Mouse (Mus musculus) lung, embryonic 14.5 days (tissue): ENCODE measurements around the gene Zfp704. TPM values are rescaled to one million over a fixed set of nuclear protein-coding genes. Genes with fewer than 3 reads are reported as not detected.
A peak's percentile ranks its signal among the peaks of the same experiment; 100 is the strongest.
"Not testable (repeated sequence)": the region's sequence is repeated elsewhere in the genome, so short reads cannot be mapped to it uniquely, and the experiment has no call there.

ENCODE experiments used
- ATAC-seq: fragments of 200-750 bp; cut with Nextera tagmentation; 2 replicates; pipeline ENCODE4 v1.8.0; 2017; ENCODE audit warnings: mild to moderate bottlenecking, moderate TSS enrichment, moderate library complexity; ENCODE audit not compliant: insufficient read depth
- DNase-seq: peaks from one replicate; pipeline ENCODE4 v3.0.0-alpha.2; 2015
- H3K27ac ChIP-seq: fragments of 300-500 bp; sonication (generic); 2 replicates; pipeline ENCODE4 v1.5.1; 2014; ENCODE audit warnings: low read depth, mild to moderate bottlenecking, moderate library complexity
- H3K27me3 ChIP-seq: fragments of 300-500 bp; sonication (generic); 2 replicates; pipeline ENCODE4 v1.6.1; 2014; ENCODE audit warnings: low read length, control low read depth; ENCODE audit not compliant: insufficient read depth
- H3K36me3 ChIP-seq: fragments of 300-500 bp; sonication (generic); 2 replicates; pipeline ENCODE4 v1.6.1; 2014; ENCODE audit warnings: control low read depth; ENCODE audit not compliant: insufficient read depth
- H3K4me1 ChIP-seq: fragments of 300-500 bp; sonication (generic); 2 replicates; pipeline ENCODE4 v1.6.1; 2014; ENCODE audit warnings: antibody characterized with exemption, control low read depth; ENCODE audit not compliant: insufficient read depth
- H3K4me2 ChIP-seq: fragments of 300-500 bp; sonication (generic); 2 replicates; pipeline ENCODE4 v1.6.1; 2014; ENCODE audit warnings: mild to moderate bottlenecking
- H3K4me3 ChIP-seq: fragments of 300-500 bp; sonication (generic); 2 replicates; pipeline ENCODE4 v1.5.1; 2014; ENCODE audit warnings: low read depth, low read length
- H3K9ac ChIP-seq: fragments of 300-500 bp; sonication (generic); 2 replicates; pipeline ENCODE4 v1.6.1; 2014
- H3K9me3 ChIP-seq: fragments of 300-500 bp; sonication (generic); 2 replicates; pipeline ENCODE4 v1.6.1; 2016; ENCODE audit warnings: low read depth, low read length, control low read depth
- CTCF ChIP-seq: IDR thresholded peaks from 2 replicates; pipeline ENCODE4 v1.5.1; 2016; ENCODE audit warnings: antibody characterized with exemption, low read depth
- WGBS: fragments of 180-500 bp; shearing (Covaris S2); extraction: QIAGEN DNeasy Blood & Tissue Kit; methylation state at CpG from one replicate; pipeline ENCODE4 v1.1.7; 2014; 5-methylcytosine and 5-hydroxymethylcytosine counted together
- polyA plus RNA-seq: library from polyadenylated mRNA; unstranded; fragments of >200 nt; fragmentation: Nextera tagmentation; extraction: Ambion mirVana; gene quantifications from 2 replicates; pipeline ENCODE4 v1.2.1, GENCODE M21; 2014

The Zfp704 gene
- polyA plus RNA-seq, 1 experiment from 2014 or later: 13.7 TPM

- TF ChIP-seq CTCF: no peak
- Histone ChIP-seq H3K4me1 (peaks cover 11% of the 10 kb centered on the region; the same call in 1 of the 2 replicates), H3K4me3 (no peak overlapping the region), H3K9me3 (no peaks in the 10 kb centered on the region), H3K36me3 (no peaks in the 10 kb centered on the region), H3K27ac (no peak overlapping the region), H3K4me2 (no peak overlapping the region), H3K27me3 (no peaks in the 10 kb centered on the region), H3K9ac (no peak overlapping the region)
- DNase-seq (no peak), ATAC-seq (no peak)
- 82% methylated on average over 4 of the region's 4 CpGs for WGBS
These were observed 39.1 kb downstream of the Zfp704 start for GRCm38 (mm10) chr3:9570782-9571181.

GRCm38 (mm10) chr3:9569706-9570105, 40.2 kb downstream of the Zfp704 start:
- not testable (repeated sequence) for H3K9ac ChIP-seq, ATAC-seq, H3K4me3 ChIP-seq, H3K27me3 ChIP-seq, H3K27ac ChIP-seq, DNase-seq, H3K9me3 ChIP-seq, H3K36me3 ChIP-seq, H3K4me2 ChIP-seq, H3K4me1 ChIP-seq
- 90% methylated on average over 4 of the region's 4 CpGs for WGBS

GRCm38 (mm10) chr3:9568565-9569228, 41.2 kb downstream of the Zfp704 start:
- H3K4me2 ChIP-seq: no peak overlapping the region
- no peaks in the 10 kb centered on the region for H3K9me3 ChIP-seq
- no peak overlapping the region for H3K4me3 ChIP-seq
- no peak for DNase-seq
- H3K4me1 ChIP-seq: no peaks in the 10 kb centered on the region
- no peak overlapping the region for H3K9ac ChIP-seq
- H3K36me3 ChIP-seq: no peaks in the 10 kb centered on the region
- TF ChIP-seq CTCF: no peak
- no peak overlapping the region for H3K27ac ChIP-seq
- ATAC-seq: no peak
- 69% methylated on average over 10 of the region's 10 CpGs for WGBS
- no peaks in the 10 kb centered on the region for H3K27me3 ChIP-seq

- ATAC-seq (no peak), DNase-seq (no peak)
- Histone ChIP-seq H3K36me3 (no peaks in the 10 kb centered on the region), H3K27me3 (no peaks in the 10 kb centered on the region), H3K27ac (no peak overlapping the region), H3K9me3 (no peaks in the 10 kb centered on the region), H3K4me3 (no peak overlapping the region), H3K4me1 (no peaks in the 10 kb centered on the region), H3K4me2 (no peak overlapping the region), H3K9ac (no peak overlapping the region)
- WGBS: 77% methylated on average over 8 of the region's 8 CpGs
- no peak for TF ChIP-seq CTCF
These were observed 41.9 kb downstream of the Zfp704 start for GRCm38 (mm10) chr3:9567948-9568347.

- ATAC-seq (no peak), DNase-seq (no peak)
- Histone ChIP-seq H3K4me1 (no peaks in the 10 kb centered on the region), H3K36me3 (no peaks in the 10 kb centered on the region), H3K9me3 (no peaks in the 10 kb centered on the region), H3K9ac (no peak overlapping the region), H3K4me2 (no peak overlapping the region), H3K27me3 (no peaks in the 10 kb centered on the region), H3K4me3 (no peak overlapping the region), H3K27ac (no peak overlapping the region)
- no peak for TF ChIP-seq CTCF
- 84% methylated on average over 3 of the region's 3 CpGs for WGBS
These were observed 43.1 kb downstream of the Zfp704 start for GRCm38 (mm10) chr3:9566831-9567230.

GRCm38 (mm10) chr3:9563562-9563961, 46.3 kb downstream of the Zfp704 start:
- DNase-seq (no peak), ATAC-seq (0 out of 2 replicates have a peak, but pooled peaks have one; percentile 58)
- no peak overlapping the region for H3K4me2 ChIP-seq
- H3K4me3 ChIP-seq: no peak overlapping the region
- TF ChIP-seq CTCF: no peak
- H3K9ac ChIP-seq: no peak overlapping the region
- no peaks in the 10 kb centered on the region for H3K4me1 ChIP-seq
- H3K9me3 ChIP-seq: no peaks in the 10 kb centered on the region
- WGBS: 68% methylated on average over 7 of the region's 7 CpGs
- H3K27ac ChIP-seq: no peak overlapping the region
- H3K27me3 ChIP-seq: no peaks in the 10 kb centered on the region
- H3K36me3 ChIP-seq: no peaks in the 10 kb centered on the region

- TF ChIP-seq CTCF: no peak
- Histone ChIP-seq H3K9me3 (no peaks in the 10 kb centered on the region), H3K27ac (no peak overlapping the region), H3K4me2 (no peak overlapping the region), H3K36me3 (no peaks in the 10 kb centered on the region), H3K4me3 (no peak overlapping the region), H3K27me3 (no peaks in the 10 kb centered on the region), H3K4me1 (no peaks in the 10 kb centered on the region), H3K9ac (no peak overlapping the region)
- ATAC-seq (peak; percentile 66; the same call in 1 of the 2 replicates), DNase-seq (peak; percentile 61)
- 70% methylated on average over 11 of the region's 11 CpGs for WGBS
These were observed 47.1 kb downstream of the Zfp704 start for GRCm38 (mm10) chr3:9562649-9563328.
